Mouse (Mus musculus): ENCODE measurements around the gene Doxl2.

Doxl2 gene

GRCm38 (mm10) chr6:49009665-49010064, 34.9 kb downstream of the Doxl2 start:
- DNase-seq (ENCODE audit: low spot score): no peak

- DNase-seq (ENCODE audit: low spot score): no peak
These were observed 36.4 kb downstream of the Doxl2 start for GRCm38 (mm10) chr6:49011191-49011590.

GRCm38 (mm10) chr6:49013023-49013422, 38.3 kb downstream of the Doxl2 start:
- DNase-seq (ENCODE audit: low spot score): no peak

GRCm38 (mm10) chr6:49013458-49013857, 38.7 kb downstream of the Doxl2 start:
- DNase-seq (ENCODE audit: low spot score): no peak

GRCm38 (mm10) chr6:49017150-49017549, 42.4 kb downstream of the Doxl2 start:
- DNase-seq (ENCODE audit: low spot score): no peak

- DNase-seq (ENCODE audit: low spot score): no peak
These were observed 44.6 kb downstream of the Doxl2 start for GRCm38 (mm10) chr6:49019341-49019740.

GRCm38 (mm10) chr6:49021141-49022012, 46.6 kb downstream of the Doxl2 start:
- DNase-seq (ENCODE audit: low spot score): no peak

GRCm38 (mm10) chr6:49022384-49022783, 47.6 kb downstream of the Doxl2 start:
- DNase-seq (ENCODE audit: low spot score): no peak

- no peak for DNase-seq (ENCODE audit: low spot score)
These were observed 48.6 kb downstream of the Doxl2 start for GRCm38 (mm10) chr6:49023315-49023714.

- no peak for DNase-seq (ENCODE audit: low spot score)
These were observed 50.5 kb downstream of the Doxl2 start for GRCm38 (mm10) chr6:49025290-49025689.

- no peak for DNase-seq (ENCODE audit: low spot score)
These were observed 51.7 kb downstream of the Doxl2 start for GRCm38 (mm10) chr6:49026496-49026895.

- DNase-seq (ENCODE audit: low spot score): no peak
These were observed 53.3 kb downstream of the Doxl2 start for GRCm38 (mm10) chr6:49028019-49028418.

Measured in adipocyte (in vitro differentiated cells).